Mouse (Mus musculus) macrophage (primary cell): ENCODE data around the gene Olfr1014. TPM values are rescaled to one million over a fixed set of nuclear protein-coding genes. Genes with fewer than 3 reads are reported as not detected.

ENCODE experiments used
- H3K27ac ChIP-seq: fragments of 350-480 bp; formaldehyde crosslinking; 2 replicates; pipeline ENCODE4 v1.9.0; 2021
- H3K36me3 ChIP-seq: fragments of 350-480 bp; formaldehyde crosslinking; 2 replicates; pipeline ENCODE4 v1.9.0; 2021; ENCODE audit errors: inconsistent target
- H3K4me3 ChIP-seq: fragments of 350-480 bp; formaldehyde crosslinking; 2 replicates; pipeline ENCODE4 v1.9.0; 2021; ENCODE audit errors: inconsistent target
- H3K79me2 ChIP-seq: fragments of 350-480 bp; formaldehyde crosslinking; 2 replicates; pipeline ENCODE4 v1.9.0; 2021; ENCODE audit errors: inconsistent target
- WGBS: methylation state at CpG from one replicate; pipeline ENCODE4 v1.1.7; 2026; ENCODE audit warnings: inconsistent platforms; ENCODE audit not compliant: missing documents; 5-methylcytosine and 5-hydroxymethylcytosine counted together
- polyA plus RNA-seq: library from polyadenylated mRNA; stranded (reverse); fragments of 250-400 nt; gene quantifications from 3 replicates; pipeline ENCODE4 v1.2.4, GENCODE M21; 2018; ENCODE audit warnings: inconsistent platforms
- total RNA-seq, 78 experiments: library from RNA; depleted of rRNA; stranded (reverse); fragments of 250-400 nt; gene quantifications; 1 replicate in 9 of 78; 2 replicates in 24 of 78; 3 replicates in 43 of 78; 4 replicates in 2 of 78; pipeline ENCODE4 v1.2.4; 2018; ENCODE audit warnings: inconsistent platforms in 56 of 78

The Olfr1014 gene
- not detected for total RNA-seq (2018; cell fraction: chromatin; rRNA removed)
- not detected for total RNA-seq (2018; cell fraction: cytosol; rRNA removed)
- not detected for total RNA-seq (2018; cell fraction: nucleus; rRNA removed)
- not detected in 3 replicates for polyA plus RNA-seq

GRCm38 (mm10) chr2:85772413-85772812 is at the start of gene Olfr1014:
Gene Olfr1014, plus strand, starts transcription at chr2:85772713.
- H3K36me3 ChIP-seq, result no peaks in the 10 kb centered on the region
- H3K4me3 ChIP-seq, result no peak within 1 kb of the TSS
- no peaks in the 10 kb centered on the region for H3K79me2 ChIP-seq
- no peak within 1 kb of the TSS for H3K27ac ChIP-seq

GRCm38 (mm10) chr2:85725793-85726192 is 46.7 kb upstream of the Olfr1014 start:
- no peak overlapping the region for H3K4me3 ChIP-seq

GRCm38 (mm10) chr2:85753822-85754221 is 18.7 kb upstream of the Olfr1014 start:
- Histone ChIP-seq H3K36me3 (no peaks in the 10 kb centered on the region), H3K27ac (no peak overlapping the region), H3K79me2 (no peaks in the 10 kb centered on the region), H3K4me3 (no peak overlapping the region)
- WGBS, result 86% methylated on average over 3 of the region's 4 CpGs

More at GRCm38 (mm10) chr2:85725793-85726192, 46.7 kb upstream of the Olfr1014 start:
- H3K79me2 ChIP-seq, result no peaks in the 10 kb centered on the region
- no peak overlapping the region for H3K27ac ChIP-seq
- 14% methylated on average over 3 of the region's 3 CpGs for WGBS
- H3K36me3 ChIP-seq, result no peaks in the 10 kb centered on the region

- H3K36me3 ChIP-seq, result no peaks in the 10 kb centered on the region
- WGBS, result 50% methylated on average over 1 of the region's 1 CpGs
- no peaks in the 10 kb centered on the region for H3K79me2 ChIP-seq
- H3K4me3 ChIP-seq, result no peak within 1 kb of the TSS
- H3K27ac ChIP-seq, result no peak within 1 kb of the TSS
These were observed 9.8 kb upstream of the Olfr1014 start, which contains the start of gene Olfr1012 for GRCm38 (mm10) chr2:85762666-85763065. Gene Olfr1012, minus strand, starts transcription at chr2:85762766.

- H3K4me3 ChIP-seq, result no peak within 1 kb of the TSS
- no peaks in the 10 kb centered on the region for H3K79me2 ChIP-seq
- no peaks in the 10 kb centered on the region for H3K36me3 ChIP-seq
- no peak within 1 kb of the TSS for H3K27ac ChIP-seq
These were observed 5.7 kb upstream of the Olfr1014 start, which contains the start of gene Olfr1013 for GRCm38 (mm10) chr2:85766798-85767197. Gene Olfr1013, plus strand, starts transcription at chr2:85767098.

- no peak within 1 kb of the TSS for H3K27ac ChIP-seq
- H3K4me3 ChIP-seq, result no peak within 1 kb of the TSS
- H3K79me2 ChIP-seq, result no peaks in the 10 kb centered on the region
- H3K36me3 ChIP-seq, result no peaks in the 10 kb centered on the region
These were observed 9.2 kb downstream of the Olfr1014 start, which contains the start of gene Olfr1015 for GRCm38 (mm10) chr2:85781717-85782116. Gene Olfr1015, plus strand, starts transcription at chr2:85782017.

- no peak overlapping the region for H3K4me3 ChIP-seq
- 66% methylated on average over 2 of the region's 2 CpGs for WGBS
- H3K79me2 ChIP-seq, result no peaks in the 10 kb centered on the region
- no peaks in the 10 kb centered on the region for H3K36me3 ChIP-seq
- H3K27ac ChIP-seq, result no peak overlapping the region
These were observed 19.8 kb downstream of the Olfr1014 start for GRCm38 (mm10) chr2:85792331-85792730.

GRCm38 (mm10) chr2:85802444-85802843 is 29.9 kb downstream of the Olfr1014 start, which contains the start of gene Olfr1016:
Gene Olfr1016, minus strand, starts transcription at chr2:85802544.
- 87% methylated on average over 2 of the region's 2 CpGs for WGBS

GRCm38 (mm10) chr2:85804501-85804900 is 32.0 kb downstream of the Olfr1014 start:
- H3K36me3 ChIP-seq, result no peaks in the 10 kb centered on the region
- H3K4me3 ChIP-seq, result no peak overlapping the region
- H3K27ac ChIP-seq, result no peak overlapping the region
- WGBS, result 90% methylated on average over 4 of the region's 4 CpGs
- no peaks in the 10 kb centered on the region for H3K79me2 ChIP-seq

More at GRCm38 (mm10) chr2:85802444-85802843, 29.9 kb downstream of the Olfr1014 start, which contains the start of gene Olfr1016:
- H3K27ac ChIP-seq, result no peak within 1 kb of the TSS
- no peaks in the 10 kb centered on the region for H3K36me3 ChIP-seq
- H3K4me3 ChIP-seq, result no peak within 1 kb of the TSS
- H3K79me2 ChIP-seq, result no peaks in the 10 kb centered on the region

- H3K4me3 ChIP-seq, result no peak within 1 kb of the TSS
- H3K79me2 ChIP-seq, result no peaks in the 10 kb centered on the region
- H3K27ac ChIP-seq, result no peak within 1 kb of the TSS
- no peaks in the 10 kb centered on the region for H3K36me3 ChIP-seq
These were observed 45.7 kb downstream of the Olfr1014 start, which contains the start of gene Olfr1018 for GRCm38 (mm10) chr2:85818179-85818578. Gene Olfr1018, plus strand, starts transcription at chr2:85818479.

Other genes starting within 250 kb of the Olfr1014 start
- not detected in 3 replicates for gene Olfr996, start 193.5 kb upstream of the Olfr1014 start, polyA plus RNA-seq
- gene Olfr998, start 183.8 kb upstream of the Olfr1014 start, polyA plus RNA-seq, result not detected in 3 replicates
- gene Olfr1000, start 160.8 kb upstream of the Olfr1014 start, polyA plus RNA-seq, result not detected in 3 replicates
- gene Olfr1002, start 122.0 kb upstream of the Olfr1014 start, polyA plus RNA-seq, result not detected in 3 replicates
- not detected in 3 replicates for gene Olfr154, start 108.3 kb upstream of the Olfr1014 start, polyA plus RNA-seq
- gene Olfr1006, start 93.9 kb upstream of the Olfr1014 start, polyA plus RNA-seq, result not detected in 3 replicates
- not detected in 3 replicates for gene Olfr1008, start 83.3 kb upstream of the Olfr1014 start, polyA plus RNA-seq
- not detected in 3 replicates for gene Olfr1009, start 57.3 kb upstream of the Olfr1014 start, polyA plus RNA-seq
- not detected in 3 replicates for gene Olfr1012, start 9.9 kb upstream of the Olfr1014 start, polyA plus RNA-seq
- not detected in 3 replicates for gene Olfr1013, start 5.6 kb upstream of the Olfr1014 start, polyA plus RNA-seq
- gene Olfr1015, start 9.3 kb downstream of the Olfr1014 start, polyA plus RNA-seq, result not detected in 3 replicates
- not detected in 3 replicates for gene Olfr1016, start 29.8 kb downstream of the Olfr1014 start, polyA plus RNA-seq
- not detected in 3 replicates for gene Olfr1018, start 45.8 kb downstream of the Olfr1014 start, polyA plus RNA-seq
- not detected in 3 replicates for gene Olfr1019, start 72.8 kb downstream of the Olfr1014 start, polyA plus RNA-seq
- not detected in 3 replicates for gene Olfr1020, start 74.3 kb downstream of the Olfr1014 start, polyA plus RNA-seq
- gene Olfr1022, start 95.9 kb downstream of the Olfr1014 start, polyA plus RNA-seq, result not detected in 3 replicates
- gene Olfr1023, start 112.9 kb downstream of the Olfr1014 start, polyA plus RNA-seq, result not detected in 3 replicates
- gene Olfr1024, start 132.3 kb downstream of the Olfr1014 start, polyA plus RNA-seq, result not detected in 3 replicates
- gene Olfr1025-ps1, start 142.5 kb downstream of the Olfr1014 start, polyA plus RNA-seq, result not detected in 3 replicates
- gene Olfr1026, start 148.8 kb downstream of the Olfr1014 start, polyA plus RNA-seq, result not detected in 3 replicates
- not detected in 3 replicates for gene Olfr1028, start 177.7 kb downstream of the Olfr1014 start, polyA plus RNA-seq
- gene Olfr1029, start 201.2 kb downstream of the Olfr1014 start, polyA plus RNA-seq, result not detected in 3 replicates
- not detected in 3 replicates for gene Olfr1030, start 206.6 kb downstream of the Olfr1014 start, polyA plus RNA-seq
- not detected in 3 replicates for gene Olfr1031, start 217.6 kb downstream of the Olfr1014 start, polyA plus RNA-seq
- not detected in 3 replicates for gene Olfr1032, start 232.8 kb downstream of the Olfr1014 start, polyA plus RNA-seq
- gene Olfr1033, start 247.9 kb downstream of the Olfr1014 start, polyA plus RNA-seq, result 0.22 TPM in 1 of 3 replicates, not detected in the others